Comparison of ENCODE assay signal across 8 mouse cellular contexts in genomic region chr5:146230864-146231654, GRCm38 (mm10). TPM values are rescaled to one million over a fixed set of nuclear protein-coding genes. Genes with fewer than 3 reads are reported as not detected.
DNase-seq lines count a peak whose midpoint lies in the region; ATAC-seq lines count a peak whose summit lies in the region.

Gene Cdk8, plus strand, starts transcription at chr5:146231230.

- peak; percentile 94 to 97 for DNase-seq in adrenal gland, adult (ENCODE audit: inconsistent age in 2 of 2, low spot score in 1 of 2)
- peak; percentile 95 for DNase-seq in embryo, embryonic 10.5 days (ENCODE audit: low spot score)
- peak; percentile 93 for DNase-seq in gastrocnemius, postnatal 14 days
- peak; percentile 90 to 95 for DNase-seq in left cerebral cortex, postnatal 10 days (ENCODE audit: extremely low spot score in 1 of 2, low spot score in 2 of 2)
- DNase-seq in right cerebral cortex, postnatal 25 days, result peak; percentile 93
- DNase-seq in urinary bladder, postnatal 4 days (ENCODE audit: low spot score in 2 of 2), result peak; percentile 88 to 91

- intact Hi-C loops in gastrocnemius, postnatal 14 days (cut with DNase I; ENCODE audit: low total_unique reads), result loop anchor here (10.0 kb wide), 1 partner anchor 54 kb away; no protein-coding TSS in a partner anchor
- intact Hi-C loops in left cerebral cortex, postnatal 10 days (cut with DNase I), result loop anchor here (5.0 kb wide), 1 partner anchor 41 kb away; no protein-coding TSS in a partner anchor

- peak; percentile 87 for ATAC-seq in inflammation-experienced regulatory T-cells, adult 6 months
- peak; percentile 85 for ATAC-seq in megakaryocyte-erythroid progenitor cell, adult 5-6 weeks (replicated peaks; ENCODE audit: low FRiP score, low TSS enrichment, poor library complexity, severe bottlenecking)

RNA-seq across cellular contexts. Expression of gene Cdk8, which starts in this region (rescaled TPM):
- total RNA-seq in gastrocnemius, postnatal 14 days (2021), result 10 to 100 TPM; 14.7 to 14.9 TPM
- polyA plus RNA-seq in inflammation-experienced regulatory T-cells, adult 6 months (2017; shearing (Covaris generic)), result 10 to 100 TPM in 2 of 3 experiments, 1 to 10 TPM in 1; 9.7 to 19.8 (median 17.5) TPM
- total RNA-seq in left cerebral cortex, postnatal 10 days (2021), result 10 to 100 TPM; 45.8 to 49.5 TPM
- 60.4 and 70.3 TPM in 2 replicates for total RNA-seq in megakaryocyte-erythroid progenitor cell, adult 5-6 weeks (2014; fragmentation: Nextera tagmentation)
- 51.7 and 60.3 TPM in 2 replicates for total RNA-seq in megakaryocyte-erythroid progenitor cell, adult 5-6 weeks (2017)

Comparison
In these comparisons a context has a peak if more than half of its experiments do, and no peak if none do; other contexts are left out.
1. Peak in every context shown above with its lines: DNase-seq and ATAC-seq.